Mouse (Mus musculus) brain, adult 10 weeks (tissue): ENCODE results near the gene Gc. TPM values are rescaled to one million over a fixed set of nuclear protein-coding genes. Genes with fewer than 3 reads are reported as not detected.

Experiments
- polyA plus RNA-seq: library from polyadenylated mRNA; stranded (reverse); fragments of 350-450 nt; fragmentation: Illumina TruSeq; extraction: RNeasy Lipid Tissue Mini Kit (QIAGEN cat#74804); gene quantifications from one replicate; pipeline ENCODE4 v1.2.3, GENCODE M21; 2015; ENCODE audit warnings: low read depth, low replicate concordance

The Gc gene
- 0.58 TPM for polyA plus RNA-seq

GRCm38 (mm10) chr5:89457554-89458062, at the start of gene Gc:
Gene Gc, minus strand, starts transcription at chr5:89457898.

Other genes starting within 250 kb of the Gc start
- not detected for gene Npffr2, start 69.5 kb upstream of the Gc start, polyA plus RNA-seq